Mouse (Mus musculus) MEL (cell line): ENCODE data around the gene Sez6l. TPM values are rescaled to one million over a fixed set of nuclear protein-coding genes. Genes with fewer than 3 reads are reported as not detected.

ENCODE experiments used
- DNase-seq: peaks from one replicate; pipeline ENCODE4 v3.0.0; 2011; ENCODE audit warnings: low read depth, low spot score
- H3K27ac ChIP-seq: 2 replicates; pipeline ENCODE4 v1.5.1; 2012; ENCODE audit warnings: low read depth, mild to moderate bottlenecking, control low read depth, low read length, moderate library complexity; ENCODE audit not compliant: control insufficient read depth
- H3K27me3 ChIP-seq, 2 experiments: fragments of 150-350 bp in 1 of 2; sonication (generic) in 1 of 2; 2 replicates each; pipeline ENCODE4 v1.6.1; 2012; ENCODE audit warnings: low read length in 2 of 2, mild to moderate bottlenecking in 2 of 2, improper control_type of control experiment in 1 of 2, moderate library complexity in 1 of 2; ENCODE audit not compliant: insufficient read depth in 2 of 2, control insufficient read depth in 1 of 2
- H3K36me3 ChIP-seq, 2 experiments: 2 replicates each; pipeline ENCODE4 v1.6.1; 2012 to 2014; ENCODE audit warnings: low read length in 2 of 2, improper control_type of control experiment in 1 of 2, inconsistent platforms in 1 of 2, mild to moderate bottlenecking in 1 of 2; ENCODE audit not compliant: insufficient read depth in 2 of 2, control insufficient read depth in 1 of 2
- H3K4me1 ChIP-seq, 2 experiments: fragments of 150-350 bp in 1 of 2; sonication (generic) in 1 of 2; 2 replicates each; pipeline ENCODE4 v1.6.1; 2012; ENCODE audit warnings: low read length in 2 of 2, improper control_type of control experiment in 1 of 2, mild to moderate bottlenecking in 1 of 2; ENCODE audit not compliant: insufficient read depth in 2 of 2, control insufficient read depth in 1 of 2
- H3K4me3 ChIP-seq, 2 experiments: fragments of 150-350 bp in 1 of 2; sonication (generic) in 1 of 2; 2 replicates each; pipeline ENCODE4 v1.5.1; 2012; ENCODE audit warnings: low read depth in 2 of 2, low read length in 2 of 2, mild to moderate bottlenecking in 2 of 2, moderate library complexity in 2 of 2, control low read depth in 1 of 2, improper control_type of control experiment in 1 of 2; ENCODE audit not compliant: control insufficient read depth in 1 of 2, insufficient read depth in 1 of 2
- H3K79me2 ChIP-seq: 2 replicates; pipeline ENCODE4 v1.6.1; 2012; ENCODE audit warnings: mild to moderate bottlenecking, low read length, moderate library complexity; ENCODE audit not compliant: control insufficient read depth, poor library complexity, insufficient read depth
- H3K9ac ChIP-seq: 2 replicates; pipeline ENCODE4 v1.6.1; 2012; ENCODE audit warnings: low read depth, mild to moderate bottlenecking, control low read depth, low read length, moderate library complexity; ENCODE audit not compliant: control insufficient read depth, poor library complexity, severe bottlenecking
- H3K9me3 ChIP-seq: fragments of 150-350 bp; sonication (generic); replicated peaks from 2 replicates; pipeline ENCODE4 v1.6.1; 2012; ENCODE audit warnings: mild to moderate bottlenecking, low read length, improper control_type of control experiment, moderate library complexity; ENCODE audit not compliant: insufficient read depth
- BHLHE40 ChIP-seq: IDR thresholded peaks from 2 replicates; pipeline ENCODE4 v1.6.1; 2012; ENCODE audit warnings: low read depth, mild to moderate bottlenecking, inconsistent platforms, low read length, improper control_type of control experiment, borderline replicate concordance
- CHD2 ChIP-seq: IDR thresholded peaks from 2 replicates; pipeline ENCODE4 v1.6.1; 2011; ENCODE audit warnings: low read length, improper control_type of control experiment
- ETS1 ChIP-seq: IDR thresholded peaks from 2 replicates; pipeline ENCODE4 v1.6.1; 2012; ENCODE audit warnings: low read depth, mild to moderate bottlenecking, inconsistent platforms, low read length, improper control_type of control experiment, moderate library complexity
- GABPA ChIP-seq: IDR thresholded peaks from 2 replicates; pipeline ENCODE4 v1.6.1; 2012; ENCODE audit warnings: low read depth, mild to moderate bottlenecking, inconsistent platforms, low read length, improper control_type of control experiment, moderate library complexity
- GATA1 ChIP-seq: IDR thresholded peaks from 2 replicates; pipeline ENCODE4 v1.6.1; 2011; ENCODE audit warnings: low read depth, low read length, improper control_type of control experiment
- HCFC1 ChIP-seq: IDR thresholded peaks from 2 replicates; pipeline ENCODE4 v1.6.1; 2012; ENCODE audit warnings: low read depth, mild to moderate bottlenecking, inconsistent platforms, low read length, improper control_type of control experiment, moderate library complexity
- KAT2A ChIP-seq: conservative IDR thresholded peaks from 2 replicates; pipeline ENCODE4 v1.6.1; 2012; ENCODE audit warnings: low read depth, low read length, improper control_type of control experiment, inconsistent platforms
- MAZ ChIP-seq: IDR thresholded peaks from 2 replicates; pipeline ENCODE4 v1.6.1; 2012; ENCODE audit warnings: low read depth, mild to moderate bottlenecking, inconsistent platforms, low read length, improper control_type of control experiment
- MYB ChIP-seq: IDR thresholded peaks from 2 replicates; pipeline ENCODE4 v1.6.1; 2011; ENCODE audit warnings: mild to moderate bottlenecking, low read depth, low read length, improper control_type of control experiment
- MYC ChIP-seq: IDR thresholded peaks from 2 replicates; pipeline ENCODE4 v1.6.1; 2011; ENCODE audit warnings: low read depth, mild to moderate bottlenecking, low read length, improper control_type of control experiment, moderate library complexity
- POLR2A ChIP-seq, 2 experiments: IDR thresholded peaks; 2 replicates each; pipeline ENCODE4 v1.6.1; 2011 to 2012; ENCODE audit warnings: low read length in 2 of 2, mild to moderate bottlenecking in 2 of 2, control low read depth in 1 of 2, improper control_type of control experiment in 1 of 2, low read depth in 1 of 2, moderate library complexity in 1 of 2; ENCODE audit not compliant: control insufficient read depth in 1 of 2, insufficient read depth in 1 of 2, poor library complexity in 1 of 2
- POLR2AphosphoS5 ChIP-seq: IDR thresholded peaks from 2 replicates; pipeline ENCODE4 v1.6.1; 2012; ENCODE audit warnings: low read depth, borderline replicate concordance, mild to moderate bottlenecking, inconsistent platforms, low read length, moderate library complexity, mixed read lengths
- RCOR1 ChIP-seq: IDR thresholded peaks from 2 replicates; pipeline ENCODE4 v1.6.1; 2012; ENCODE audit warnings: low read depth, mild to moderate bottlenecking, inconsistent platforms, low read length, improper control_type of control experiment
- USF1 ChIP-seq: IDR thresholded peaks from 2 replicates; pipeline ENCODE4 v1.6.1; 2014; ENCODE audit warnings: low read depth, mild to moderate bottlenecking, inconsistent platforms, low read length, improper control_type of control experiment, moderate library complexity
- ZKSCAN1 ChIP-seq: IDR thresholded peaks from 2 replicates; pipeline ENCODE4 v1.6.1; 2012; ENCODE audit warnings: low read depth, mild to moderate bottlenecking, inconsistent platforms, low read length, improper control_type of control experiment, moderate library complexity
- ZMIZ1 ChIP-seq: IDR thresholded peaks from 2 replicates; pipeline ENCODE4 v1.6.1; 2012; ENCODE audit warnings: low read depth, mild to moderate bottlenecking, inconsistent platforms, low read length, improper control_type of control experiment, moderate library complexity
- ZNF384 ChIP-seq: IDR thresholded peaks from 2 replicates; pipeline ENCODE4 v1.6.1; 2012; ENCODE audit warnings: low read depth, mild to moderate bottlenecking, inconsistent platforms, low read length, improper control_type of control experiment
- polyA plus RNA-seq, 2 experiments: library from polyadenylated mRNA; stranded (reverse) in 1 of 2; unstranded in 1 of 2; fragments of >175 nt in 1 of 2; fragments of >200 nt in 1 of 2; gene quantifications; 2 replicates each; pipeline versions ENCODE4 v1.2.1 to v1.2.4; 2012; ENCODE audit warnings: low replicate concordance in 2 of 2, low read depth in 1 of 2; ENCODE audit not compliant: insufficient read length in 2 of 2, insufficient read depth in 1 of 2, missing spikeins in 1 of 2
- total RNA-seq: library from RNA; depleted of rRNA; stranded (reverse); fragments of 300-350 nt; gene quantifications from 2 replicates; pipeline ENCODE4 v1.2.3, GENCODE M21; 2012

Sez6l gene
- total and polyA plus RNA-seq, 3 experiments: not detected

DNA sequence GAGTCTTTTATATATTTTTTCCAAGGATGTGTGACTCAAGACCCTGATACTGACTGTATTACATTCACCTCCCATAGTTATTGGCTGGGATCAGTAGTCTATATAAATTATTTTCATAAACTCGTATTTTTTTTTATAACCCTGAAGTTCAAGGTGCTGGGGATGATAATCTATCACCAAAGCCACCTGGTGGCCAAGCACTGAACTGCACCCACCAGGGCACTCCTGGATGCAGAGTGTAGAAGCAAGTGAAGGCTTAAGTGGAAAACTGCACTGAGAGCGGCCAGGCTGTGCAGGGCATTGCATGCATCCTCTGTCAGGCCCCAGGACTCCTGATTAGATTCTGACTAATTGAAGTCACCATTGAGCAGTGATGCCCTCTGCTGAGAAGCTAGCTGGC lies 149.7 kb downstream of the Sez6l start (continued):
- TF ChIP-seq GABPA (no peak), RCOR1 (no peak)

DNA sequence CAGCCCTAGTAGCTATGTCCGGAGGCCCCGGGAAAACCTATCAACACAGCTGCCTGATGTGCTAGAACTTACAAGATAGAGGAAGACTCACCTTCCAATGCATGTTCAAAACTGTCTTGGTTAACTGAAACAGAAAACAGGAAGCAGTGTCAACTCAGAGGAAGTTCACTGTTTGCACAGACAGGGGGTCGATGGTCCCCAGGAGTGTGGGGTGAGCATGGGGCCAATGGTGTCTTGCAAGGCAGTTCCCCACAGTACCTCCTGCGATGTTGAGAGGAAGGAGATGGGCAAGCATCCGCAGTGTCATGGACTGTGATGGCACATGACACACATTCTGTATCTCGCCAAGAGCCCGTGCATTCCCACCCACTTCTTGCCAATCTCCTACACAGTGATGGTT lies 150.3 kb downstream of the Sez6l start:
- no peaks in the 10 kb centered on the region for H3K79me2 ChIP-seq
- no peaks in the 10 kb centered on the region for H3K9me3 ChIP-seq
- H3K27ac ChIP-seq: no peak overlapping the region
- no peak overlapping the region for H3K9ac ChIP-seq
- no peak for DNase-seq
- no peaks in the 10 kb centered on the region for H3K27me3 ChIP-seq
- no peak overlapping the region for H3K4me3 ChIP-seq
- no peaks in the 10 kb centered on the region for H3K36me3 ChIP-seq
- TF ChIP-seq ETS1 (no peak), ZMIZ1 (no peak), HCFC1 (no peak), USF1 (no peak), POLR2A (IDR thresholded peaks at IDR 0.05; ENCODE audit: control insufficient read depth in 1 of 2, insufficient read depth in 1 of 2, low read depth in 1 of 2, low read length in 2 of 2, poor library complexity in 1 of 2) (no peak), MYB (no peak)
- TF ChIP-seq, all 39 proteins: peak for 0
- H3K4me1 ChIP-seq: no peaks in the 10 kb centered on the region

DNA sequence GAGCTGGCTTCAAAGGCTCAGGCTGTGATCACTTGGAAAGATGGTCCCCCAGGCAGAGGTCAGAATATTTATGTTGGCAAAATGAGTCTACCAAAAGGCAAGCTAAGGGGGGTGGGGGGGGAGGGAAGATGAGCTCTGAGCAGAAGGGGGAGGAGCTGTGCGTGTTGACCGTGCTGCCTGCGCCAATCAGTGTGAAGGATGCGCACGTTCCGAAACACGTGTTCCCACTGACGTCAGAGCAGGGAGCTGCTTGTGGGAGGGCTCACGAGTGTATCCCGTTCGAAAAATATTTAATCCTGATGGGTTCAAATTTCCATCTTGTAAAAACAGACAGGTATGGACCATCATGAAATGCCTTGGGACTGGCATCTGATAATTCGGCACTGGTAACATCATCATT lies 157.4 kb downstream of the Sez6l start:
- Histone ChIP-seq H3K9ac (no peak overlapping the region), H3K79me2 (no peaks in the 10 kb centered on the region), H3K27me3 (no peaks in the 10 kb centered on the region), H3K4me3 (no peak overlapping the region), H3K4me1 (no peaks in the 10 kb centered on the region), H3K9me3 (no peaks in the 10 kb centered on the region), H3K27ac (no peak overlapping the region), H3K36me3 (no peaks in the 10 kb centered on the region)
- no peak for DNase-seq
- no peak for TF ChIP-seq KAT2A
- no peak for TF ChIP-seq MYC
- TF ChIP-seq MYB: no peak
- no peak for TF ChIP-seq ZNF384
- no peak for TF ChIP-seq BHLHE40
- TF ChIP-seq POLR2AphosphoS5: no peak
- TF ChIP-seq GATA1: no peak
- TF ChIP-seq CHD2: no peak
- no peak for TF ChIP-seq MAZ
- no peak for TF ChIP-seq USF1
- no peak for TF ChIP-seq ZKSCAN1
- TF ChIP-seq ZMIZ1: no peak
